Mouse (Mus musculus): ENCODE results near the gene Gm7137.
"Not testable (repeated sequence)": the region's sequence is repeated elsewhere in the genome, so short reads cannot be mapped to it uniquely, and the experiment has no call there.

DNA sequence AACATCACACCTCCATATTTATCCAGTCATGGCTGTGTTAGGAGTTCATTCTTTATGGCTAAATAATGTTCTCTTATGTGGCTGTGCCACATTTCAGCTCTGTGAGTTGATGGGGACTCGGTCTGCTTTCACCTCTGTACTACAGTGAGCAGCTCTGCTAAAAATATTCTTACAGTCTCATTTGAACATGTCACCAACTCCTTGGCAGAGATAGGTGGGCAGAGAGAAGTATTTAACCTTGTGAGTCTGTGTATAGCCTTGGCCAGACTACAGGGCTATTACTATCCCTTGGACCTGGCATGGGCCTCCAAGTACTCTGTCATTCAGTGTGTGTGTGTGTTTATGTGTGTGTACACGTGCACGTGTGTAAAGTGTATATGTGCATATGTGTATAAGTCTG is 15.9 kb downstream of the Gm7137 start:
- not testable (repeated sequence) for TF ChIP-seq CTCF (IDR thresholded peaks at IDR 0.05); POLR2A (IDR thresholded peaks at IDR 0.05; ENCODE audit: insufficient read depth, low read depth, low read length)
